Mouse (Mus musculus): Measurements from ENCODE around the gene Siglech.

DNA sequence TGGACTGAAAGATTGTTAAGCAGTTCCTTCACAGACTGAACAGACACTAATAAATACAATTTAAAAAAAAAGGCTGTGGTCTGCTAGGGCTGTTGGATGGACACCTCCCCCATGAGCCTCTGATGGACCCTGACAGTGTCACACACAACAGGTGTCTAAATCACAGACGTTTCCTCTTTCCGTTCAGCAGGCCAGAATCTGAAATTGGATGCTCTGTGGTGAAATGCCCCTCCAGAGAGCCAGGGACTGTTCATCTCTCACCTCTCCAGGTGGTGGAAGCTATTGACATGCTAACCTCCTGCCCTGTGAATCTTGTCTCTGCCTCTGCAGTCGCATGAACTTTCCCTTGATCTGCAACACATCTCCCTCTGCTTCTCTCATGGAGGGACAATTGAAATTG is 14.5 kb downstream of the Siglech start:
- TF ChIP-seq POLR2A (IDR thresholded peaks at IDR 0.05; ENCODE audit: control insufficient read depth in 1 of 2, insufficient read depth in 1 of 2, low read depth in 1 of 2, low read length in 2 of 2, poor library complexity in 1 of 2) = no peak
- TF ChIP-seq SIN3A (IDR thresholded peaks at IDR 0.05; ENCODE audit: low read length) = no peak
- no peak for TF ChIP-seq MAZ (IDR thresholded peaks at IDR 0.05; ENCODE audit: low read depth, low read length)
- TF ChIP-seq TCF12 (IDR thresholded peaks at IDR 0.05; ENCODE audit: low read depth, low read length) = no peak
- TF ChIP-seq TBP (IDR thresholded peaks at IDR 0.05; ENCODE audit: low read depth, low read length) = no peak
